Mouse (Mus musculus) brain, adult 2 months (tissue): ENCODE data around the gene Tmigd1.
A peak's percentile ranks its signal among the peaks of the same experiment; 100 is the strongest.
"Not testable (repeated sequence)": the region's sequence is repeated elsewhere in the genome, so short reads cannot be mapped to it uniquely, and the experiment has no call there.

ENCODE experiments used
- DNase-seq: peaks from one replicate; pipeline ENCODE4 v3.0.0; 2011; ENCODE audit warnings: low read depth, low spot score

Gene Tmigd1

GRCm38 (mm10) chr11:76898751-76899150 is 3.2 kb upstream of the Tmigd1 start:
- no peak for DNase-seq

- no peak for DNase-seq
Observed at GRCm38 (mm10) chr11:76899758-76900738, 1.9 kb upstream of the Tmigd1 start.

GRCm38 (mm10) chr11:76904340-76904739 is 2.4 kb downstream of the Tmigd1 start:
- DNase-seq = no peak

DNA sequence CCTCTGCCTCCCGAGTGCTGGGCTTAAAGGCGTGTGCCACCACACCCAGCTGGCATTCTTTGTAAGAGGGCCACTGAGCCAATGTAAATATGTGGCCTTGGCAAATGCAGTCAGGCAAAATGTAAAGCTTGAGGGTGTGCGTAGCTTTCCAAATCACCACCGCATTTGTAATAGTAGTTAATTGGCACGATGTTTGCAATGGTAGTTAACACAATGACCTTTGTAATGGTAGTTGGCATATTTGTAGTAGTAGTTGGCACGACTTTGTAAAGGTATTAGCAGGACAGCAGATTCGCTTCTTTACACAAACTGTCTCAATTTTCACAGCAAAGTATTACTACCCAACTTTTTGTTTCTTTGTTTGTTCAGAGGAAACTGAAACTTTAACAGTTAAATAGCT is 6.7 kb downstream of the Tmigd1 start:
- no peak for DNase-seq

DNA sequence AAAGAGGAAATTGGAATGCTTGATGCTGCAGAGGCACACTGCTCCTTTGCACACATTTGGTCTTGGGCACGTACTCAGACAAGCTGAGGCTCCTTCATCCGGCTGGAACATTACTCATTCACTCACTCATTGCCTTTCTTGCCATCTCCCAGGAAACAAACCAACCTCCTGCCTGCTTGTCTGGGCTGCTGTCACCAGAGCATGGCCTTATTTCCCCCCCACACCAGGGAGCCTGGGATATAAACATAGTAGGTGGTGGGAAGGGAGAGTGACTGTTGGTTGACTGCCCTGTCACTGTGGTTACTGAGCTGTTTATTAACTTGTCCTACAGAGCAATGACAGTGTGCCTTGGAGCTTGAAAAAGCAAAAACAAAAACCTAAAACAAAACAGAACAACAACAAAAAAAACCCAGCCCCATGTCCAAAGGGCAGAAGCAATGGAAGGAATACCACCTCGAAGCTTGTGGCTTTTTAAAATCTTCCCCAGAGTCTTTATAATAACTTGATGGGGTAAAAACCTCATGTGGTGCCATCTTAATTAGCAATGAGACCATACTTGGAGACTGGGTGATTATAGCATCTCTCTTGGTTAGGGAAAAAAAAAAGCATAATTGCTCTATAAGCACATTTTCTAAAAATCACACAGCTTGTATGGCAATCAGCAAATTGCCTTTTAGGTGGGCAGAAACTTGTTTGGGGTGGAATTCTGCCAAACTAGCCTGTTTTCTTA is 9.5 kb downstream of the Tmigd1 start:
- DNase-seq = peak; percentile 75

GRCm38 (mm10) chr11:76912055-76912395 is 10.1 kb downstream of the Tmigd1 start:
- DNase-seq = peak; percentile 94

DNA sequence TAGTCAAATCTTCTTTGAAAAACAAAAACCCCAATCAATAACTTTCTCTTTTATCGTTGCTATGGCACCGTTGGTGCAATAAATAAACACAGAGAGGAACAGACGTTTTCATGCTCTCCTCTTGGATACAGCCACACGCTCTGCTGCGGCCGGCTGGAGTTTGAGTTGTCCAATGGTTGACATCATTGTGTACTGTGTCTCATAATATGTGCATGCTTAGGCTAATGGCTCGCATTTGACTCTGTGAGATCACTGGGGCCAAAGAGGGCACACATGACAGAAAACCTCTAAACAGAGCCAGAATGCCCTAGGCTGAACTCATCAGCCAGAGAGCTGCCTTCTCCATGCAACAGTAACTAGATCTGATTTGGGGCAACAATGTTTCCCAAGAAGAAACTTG is 12.4 kb downstream of the Tmigd1 start:
- no peak for DNase-seq

DNA sequence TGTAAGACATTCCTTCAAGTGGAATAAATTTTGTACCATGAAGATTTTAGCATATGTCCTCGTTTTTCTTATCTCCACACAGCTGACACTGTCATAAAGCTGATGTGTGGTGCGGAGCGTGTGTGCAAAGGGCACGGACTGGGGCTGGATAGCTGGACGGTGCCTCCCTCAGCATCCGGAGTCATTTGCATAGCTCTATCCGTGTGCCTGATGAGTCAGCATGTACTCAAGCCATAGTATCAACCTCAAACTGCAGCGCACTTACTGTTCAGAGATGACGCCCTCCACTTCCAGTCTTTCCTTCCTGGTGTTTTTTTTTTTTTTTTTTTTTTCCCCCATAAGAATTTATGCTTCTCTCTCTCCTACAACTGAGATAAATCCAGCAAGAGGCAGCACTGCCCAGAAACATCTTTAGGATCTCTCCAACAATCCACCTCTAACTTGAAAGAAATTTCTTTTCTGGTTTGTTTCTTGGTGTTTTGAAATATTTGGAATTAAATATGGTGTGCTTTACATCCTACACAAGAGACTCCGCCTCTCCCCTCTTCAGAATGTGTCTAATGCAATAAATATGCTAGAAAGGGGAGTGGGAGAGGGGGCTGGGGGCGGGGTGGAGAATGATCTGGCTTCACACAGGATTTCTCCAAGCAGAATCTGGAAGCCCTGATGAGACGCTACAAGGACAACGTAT is 14.7 kb downstream of the Tmigd1 start:
- peak; percentile 47 for DNase-seq

- no peak for DNase-seq
Observed at GRCm38 (mm10) chr11:76917230-76917548, 15.2 kb downstream of the Tmigd1 start.

GRCm38 (mm10) chr11:76920607-76921006 is 18.6 kb downstream of the Tmigd1 start:
- no peak for DNase-seq

GRCm38 (mm10) chr11:76924759-76925236 is 22.8 kb downstream of the Tmigd1 start, which contains the start of gene Blmh:
Gene Blmh (plus strand): TSS chr11:76924809.
- DNase-seq = peak; percentile 43

- not testable (repeated sequence) for DNase-seq
Observed at GRCm38 (mm10) chr11:76928586-76928985, 26.6 kb downstream of the Tmigd1 start.

- DNase-seq = no peak
Observed at GRCm38 (mm10) chr11:76933209-76933608, 31.2 kb downstream of the Tmigd1 start.

DNA sequence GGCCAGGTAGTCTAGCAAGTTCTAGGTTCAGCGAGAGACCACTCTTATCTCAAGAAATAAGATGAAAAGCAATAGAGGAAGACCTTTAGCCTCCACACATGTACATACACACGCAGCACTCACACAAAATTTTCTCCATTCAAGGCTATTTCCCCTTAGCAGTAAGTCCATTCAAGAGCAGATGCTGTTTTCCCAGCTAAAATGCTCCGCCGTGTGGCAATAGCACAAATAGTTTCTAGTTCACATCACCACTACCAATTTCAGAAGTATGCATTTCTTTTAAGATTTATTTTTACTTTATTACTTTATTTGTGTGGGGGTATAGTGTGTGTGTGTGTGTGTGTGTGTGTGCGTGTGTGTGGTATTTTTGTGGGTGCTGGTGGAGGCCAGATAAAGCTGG is 34.6 kb downstream of the Tmigd1 start:
- DNase-seq = peak; percentile 33

GRCm38 (mm10) chr11:76944839-76945238 is 42.9 kb downstream of the Tmigd1 start:
- DNase-seq = no peak

DNA sequence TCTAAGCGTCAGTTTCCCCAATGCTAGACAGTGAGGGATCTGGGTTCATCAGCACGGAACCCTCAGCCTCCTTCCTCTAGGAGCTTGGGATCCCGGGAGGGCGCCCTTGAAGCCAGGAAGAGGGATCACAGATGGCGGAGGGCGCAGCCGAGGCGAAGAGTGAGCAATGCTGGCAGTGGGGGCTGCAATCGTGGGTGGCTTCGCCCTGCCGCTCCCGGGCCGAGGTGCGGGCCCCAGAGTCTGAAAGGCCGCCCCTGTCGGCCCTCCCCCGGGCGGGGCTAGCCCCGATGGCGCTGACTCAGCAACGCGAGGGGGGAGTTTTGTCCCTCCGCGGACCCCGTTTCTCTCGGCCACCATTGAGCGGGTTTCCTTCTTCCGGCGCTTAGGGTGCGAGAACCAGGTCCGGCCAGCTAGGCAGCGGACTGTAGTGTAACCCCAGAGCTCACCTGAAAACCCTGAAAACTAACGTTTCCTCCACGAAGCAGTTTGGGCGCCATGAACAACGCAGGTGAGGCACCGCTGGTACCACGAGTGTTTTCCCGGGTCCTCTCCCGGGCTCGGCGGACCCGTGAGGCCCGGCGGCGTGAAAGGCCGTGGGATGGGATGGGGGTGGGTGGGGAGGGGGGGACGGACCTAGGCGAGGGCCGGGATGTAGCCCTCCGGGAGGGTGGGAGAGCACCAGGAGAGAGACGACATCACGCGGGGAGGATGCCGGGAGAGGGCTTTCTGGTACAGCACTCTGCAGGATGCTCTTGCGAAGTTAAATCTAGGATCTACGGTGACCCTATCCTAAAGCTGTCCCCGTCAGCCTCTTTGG is 43.6 kb downstream of the Tmigd1 start:
- peak; percentile 95 for DNase-seq

- DNase-seq = peak; percentile 27
Observed at GRCm38 (mm10) chr11:76946203-76946585, 44.2 kb downstream of the Tmigd1 start.

DNA sequence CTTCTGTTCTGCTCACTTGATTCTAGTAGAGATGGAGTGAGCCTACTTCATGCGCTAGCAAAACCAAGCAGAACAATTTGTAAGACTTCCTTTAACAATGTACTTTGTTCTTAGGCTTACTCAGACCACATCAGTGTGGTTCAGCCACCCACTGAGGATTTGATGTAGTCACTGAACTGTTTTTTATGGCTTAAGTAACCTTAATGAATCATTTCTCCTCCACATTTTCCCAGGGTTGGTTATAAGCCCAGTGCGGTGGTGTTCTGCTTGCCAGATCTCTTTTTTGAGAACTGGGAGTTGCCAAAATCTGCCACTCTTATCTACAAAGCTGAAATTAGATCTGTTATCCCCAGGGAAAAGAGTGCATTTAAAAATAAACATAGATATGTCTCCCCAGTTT is 51.6 kb downstream of the Tmigd1 start:
- peak; percentile 86 for DNase-seq

DNA sequence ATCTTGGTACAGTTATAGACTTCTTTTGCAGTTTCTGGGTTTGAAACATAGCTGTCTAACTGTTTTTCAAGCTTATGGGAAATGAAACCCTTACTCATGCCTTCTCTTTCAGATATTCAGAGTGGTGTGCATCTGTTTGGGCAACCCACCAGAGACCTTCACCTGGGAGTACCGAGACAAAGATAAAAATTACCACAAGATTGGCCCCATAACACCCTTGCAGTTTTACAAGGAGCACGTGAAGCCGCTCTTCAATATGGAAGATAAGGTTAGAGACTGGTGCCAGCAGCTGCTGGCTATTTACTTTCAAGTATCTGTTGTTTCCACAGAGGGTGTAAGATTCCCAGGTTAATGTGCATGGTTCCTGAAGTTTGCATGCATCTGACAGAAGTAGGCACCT is 63.7 kb downstream of the Tmigd1 start:
- no peak for DNase-seq
